Mouse (Mus musculus) thymus, postnatal 25 days (tissue): Measurements from ENCODE around the gene Scfd2.

ENCODE experiments used
- DNase-seq: peaks from one replicate; pipeline ENCODE4 v3.0.0; 2022

Gene Scfd2

GRCm38 (mm10) chr5:74531630-74532280 lies at the start of gene Scfd2:
Scfd2 (minus strand) TSS chr5:74531759.
- peak; percentile 96 for DNase-seq

GRCm38 (mm10) chr5:74571767-74572166 lies 40.2 kb upstream of the Scfd2 start:
- no peak for DNase-seq

GRCm38 (mm10) chr5:74561151-74561550 lies 29.6 kb upstream of the Scfd2 start:
- DNase-seq: no peak

GRCm38 (mm10) chr5:74549566-74549965 lies 18.0 kb upstream of the Scfd2 start:
- DNase-seq: no peak

- DNase-seq: no peak
These were observed 14.0 kb upstream of the Scfd2 start for GRCm38 (mm10) chr5:74545606-74546005.

- DNase-seq: no peak
These were observed 4.8 kb upstream of the Scfd2 start for GRCm38 (mm10) chr5:74536180-74536947.

GRCm38 (mm10) chr5:74535240-74536021 lies 3.9 kb upstream of the Scfd2 start, which contains the start of gene Fip1l1:
Fip1l1 (plus strand) TSS chr5:74535449.
- DNase-seq: peak; percentile 93

GRCm38 (mm10) chr5:74530785-74531184 lies 774 bp downstream of the Scfd2 start:
- no peak for DNase-seq

GRCm38 (mm10) chr5:74527025-74527424 lies 4.5 kb downstream of the Scfd2 start:
- DNase-seq: no peak

- DNase-seq: no peak
These were observed 19.9 kb downstream of the Scfd2 start for GRCm38 (mm10) chr5:74511686-74512085.

GRCm38 (mm10) chr5:74492705-74493104 lies 38.9 kb downstream of the Scfd2 start:
- no peak for DNase-seq

GRCm38 (mm10) chr5:74484646-74485045 lies 46.9 kb downstream of the Scfd2 start:
- no peak for DNase-seq

- DNase-seq: no peak
These were observed 48.9 kb downstream of the Scfd2 start for GRCm38 (mm10) chr5:74482633-74483032.

GRCm38 (mm10) chr5:74482034-74482433 lies 49.5 kb downstream of the Scfd2 start:
- no peak for DNase-seq

- no peak for DNase-seq
These were observed 51.1 kb downstream of the Scfd2 start for GRCm38 (mm10) chr5:74480409-74480808.

GRCm38 (mm10) chr5:74479947-74480346 lies 51.6 kb downstream of the Scfd2 start:
- DNase-seq: no peak

GRCm38 (mm10) chr5:74479157-74479556 lies 52.4 kb downstream of the Scfd2 start:
- no peak for DNase-seq

GRCm38 (mm10) chr5:74476551-74476950 lies 55.0 kb downstream of the Scfd2 start:
- DNase-seq: no peak

GRCm38 (mm10) chr5:74473117-74473516 lies 58.4 kb downstream of the Scfd2 start:
- DNase-seq: no peak

- DNase-seq: no peak
These were observed 60.7 kb downstream of the Scfd2 start for GRCm38 (mm10) chr5:74470819-74471218.

GRCm38 (mm10) chr5:74469620-74470019 lies 61.9 kb downstream of the Scfd2 start:
- no peak for DNase-seq

- DNase-seq: no peak
These were observed 63.8 kb downstream of the Scfd2 start for GRCm38 (mm10) chr5:74467753-74468152.

- DNase-seq: no peak
These were observed 74.8 kb downstream of the Scfd2 start for GRCm38 (mm10) chr5:74456759-74457158.
